23 mouse cellular contexts compared by ENCODE assay signal in genomic region chr7:121014486-121014885, GRCm38 (mm10). TPM values are rescaled to one million over a fixed set of nuclear protein-coding genes. Genes with fewer than 3 reads are reported as not detected.
"Had no signal": no experiment of that assay in that cellular context is flagged by ENCODE, and none has a peak within 500 bp of the region (broad histone marks: within the 10 kb centered on the region; RNA-seq: fewer than 3 reads in every experiment).

No protein-coding gene starts in this region.

- H3K4me2 ChIP-seq: liver, embryonic 12.5 days; midbrain, embryonic 12.5 days; neural tube, embryonic 13.5 days; neural tube, embryonic 15.5 days had no signal

- H3K9ac ChIP-seq: liver, embryonic 12.5 days; liver, embryonic 14.5 days; midbrain, embryonic 12.5 days; neural tube, embryonic 13.5 days; neural tube, embryonic 15.5 days had no signal

- H3K9me3 ChIP-seq: liver, embryonic 12.5 days; midbrain, embryonic 10.5 days; midbrain, embryonic 12.5 days; neural tube, embryonic 13.5 days; neural tube, embryonic 15.5 days had no signal

- H3K27ac ChIP-seq: liver, embryonic 12.5 days; liver, embryonic 14.5 days; midbrain, embryonic 10.5 days; midbrain, embryonic 12.5 days; neural tube, embryonic 13.5 days; neural tube, embryonic 15.5 days had no signal

- DNase-seq: lung, adult 18-20 months; lung, postnatal 4 days; midbrain, embryonic 14.5 days; retina, postnatal 1 day; right cerebral cortex, adult 18-20 months; right cerebral cortex, postnatal 25 days; right cerebral cortex, postnatal 4 days; spleen, adult 18-20 months; thymus, adult 18-20 months; thymus, postnatal 14 days; thymus, postnatal 36 days had no signal

- H3K4me1 ChIP-seq: liver, embryonic 12.5 days; midbrain, embryonic 10.5 days; neural tube, embryonic 13.5 days had no signal

- H3K36me3 ChIP-seq: liver, embryonic 12.5 days; midbrain, embryonic 10.5 days; midbrain, embryonic 12.5 days; neural tube, embryonic 13.5 days; neural tube, embryonic 15.5 days had no signal

- ATAC-seq: liver, embryonic 12.5 days; midbrain, embryonic 16.5 days had no signal

- H3K27me3 ChIP-seq: midbrain, embryonic 12.5 days; neural tube, embryonic 13.5 days; neural tube, embryonic 15.5 days had no signal

- H3K4me3 ChIP-seq: liver, embryonic 12.5 days; midbrain, embryonic 10.5 days; midbrain, embryonic 12.5 days; myocyte; neural tube, embryonic 13.5 days; neural tube, embryonic 15.5 days had no signal

RNA-seq across cellular contexts. Expression of gene Mfsd13b, which starts 32.2 kb away (rescaled TPM):
- polyA plus RNA-seq: liver, adult 2 months; liver, embryonic 12.5 days; liver, embryonic 16.5 days; midbrain, embryonic 14.5 days; neural tube, embryonic 11.5 days; stomach, embryonic 14.5 days had no signal
